Mouse (Mus musculus) liver, embryonic 14.5 days (tissue): Measurements from ENCODE around the gene Padi6.

Experiments
- CTCF ChIP-seq: IDR thresholded peaks from 2 replicates; pipeline ENCODE4 v1.5.1; 2016; ENCODE audit warnings: antibody characterized with exemption, low read depth, control low read depth
- EP300 ChIP-seq: IDR thresholded peaks from 2 replicates; pipeline ENCODE4 v1.6.1; 2016; ENCODE audit warnings: antibody characterized with exemption, low read depth

GRCm38 (mm10) chr4:140774025-140774800 is 31.8 kb upstream of the Padi6 start, which contains the start of gene Padi4:
- TF ChIP-seq CTCF (no peak), EP300 (no peak)
